Mouse (Mus musculus) liver, postnatal 0 days (tissue): Measurements from ENCODE around the gene Myo5c.

ENCODE experiments used
- CTCF ChIP-seq: sonication (generic); IDR thresholded peaks from 2 replicates; pipeline ENCODE4 v1.5.1; 2016; ENCODE audit warnings: antibody characterized with exemption, low read depth
- EP300 ChIP-seq: IDR thresholded peaks from 2 replicates; pipeline ENCODE4 v1.6.1; 2016; ENCODE audit warnings: antibody characterized with exemption, low read depth, mild to moderate bottlenecking

GRCm38 (mm10) chr9:75210269-75210668, 21.6 kb upstream of the Myo5c start:
- TF ChIP-seq CTCF (peak; percentile 22; the same call in 1 of the 2 replicates), EP300 (no peak)
